Mouse (Mus musculus) mouse embryonic stem cell (cell line): ENCODE results near the gene Iqsec1.

Experiments used
- in situ Hi-C, 2 experiments: fragments of 300-500 bp; cut with MboI; formaldehyde crosslinking; loops; 1 replicate in 1 of 2; 3 replicates in 1 of 2; pipeline ENCODE4 v1.14.3; 2019 to 2020; ENCODE audit warnings: low sequenced_read_pairs in 2 of 2, low pct_unique_long_range_greater_than_20kb in 1 of 2, mixed read lengths in 1 of 2; ENCODE audit not compliant: unreplicated experiment in 1 of 2

Iqsec1 gene

GRCm38 (mm10) chr6:90709929-90710777 is 278.3 kb downstream of the Iqsec1 start:
- in situ Hi-C loops, result no loop called here

GRCm38 (mm10) chr6:90708061-90708618 is 280.3 kb downstream of the Iqsec1 start:
- in situ Hi-C loops, result no loop called here

GRCm38 (mm10) chr6:90707143-90707542 is 281.3 kb downstream of the Iqsec1 start:
- in situ Hi-C loops, result no loop called here

- in situ Hi-C loops, result no loop called here
These were observed 282.0 kb downstream of the Iqsec1 start for GRCm38 (mm10) chr6:90706490-90706889.

GRCm38 (mm10) chr6:90705738-90706137 is 282.7 kb downstream of the Iqsec1 start:
- in situ Hi-C loops, result no loop called here

- in situ Hi-C loops, result no loop called here
These were observed 283.7 kb downstream of the Iqsec1 start for GRCm38 (mm10) chr6:90704705-90705344.

- in situ Hi-C loops, result no loop called here
These were observed 284.7 kb downstream of the Iqsec1 start for GRCm38 (mm10) chr6:90703782-90704181.

GRCm38 (mm10) chr6:90702837-90703735 is 285.4 kb downstream of the Iqsec1 start:
- in situ Hi-C loops, result no loop called here

- in situ Hi-C loops, result no loop called here
These were observed 286.3 kb downstream of the Iqsec1 start for GRCm38 (mm10) chr6:90702197-90702596.

GRCm38 (mm10) chr6:90701391-90701790 is 287.1 kb downstream of the Iqsec1 start:
- in situ Hi-C loops, result no loop called here

- in situ Hi-C loops, result no loop called here
These were observed 287.7 kb downstream of the Iqsec1 start for GRCm38 (mm10) chr6:90700737-90701136.

GRCm38 (mm10) chr6:90700068-90700467 is 288.4 kb downstream of the Iqsec1 start:
- in situ Hi-C loops, result no loop called here

- in situ Hi-C loops, result no loop called here
These were observed 289.6 kb downstream of the Iqsec1 start for GRCm38 (mm10) chr6:90698843-90699242.

GRCm38 (mm10) chr6:90695754-90696153 is 292.7 kb downstream of the Iqsec1 start:
- in situ Hi-C loops, result no loop called here

- in situ Hi-C loops, result no loop called here
These were observed 296.1 kb downstream of the Iqsec1 start for GRCm38 (mm10) chr6:90692404-90692803.

GRCm38 (mm10) chr6:90691935-90692334 is 296.6 kb downstream of the Iqsec1 start:
- in situ Hi-C loops, result no loop called here

- in situ Hi-C loops, result no loop called here
These were observed 299.0 kb downstream of the Iqsec1 start for GRCm38 (mm10) chr6:90689500-90689899.

GRCm38 (mm10) chr6:90688742-90689141 is 299.7 kb downstream of the Iqsec1 start:
- in situ Hi-C loops, result no loop called here

- in situ Hi-C loops, result no loop called here
These were observed 300.5 kb downstream of the Iqsec1 start for GRCm38 (mm10) chr6:90688003-90688402.
